Mouse (Mus musculus) stomach, postnatal 0 days (tissue): ENCODE measurements around the gene Ryr2.

Experiments
- CTCF ChIP-seq: IDR thresholded peaks from 2 replicates; pipeline ENCODE4 v1.5.1; 2016; ENCODE audit warnings: antibody characterized with exemption, low read depth, mild to moderate bottlenecking, moderate library complexity
- EP300 ChIP-seq: optimal IDR thresholded peaks from 2 replicates; pipeline ENCODE3; 2016; ENCODE audit warnings: antibody characterized with exemption

GRCm38 (mm10) chr13:11879037-11879436, 227.7 kb downstream of the Ryr2 start:
- TF ChIP-seq CTCF (no peak), EP300 (no peak)
